26 mouse cellular contexts compared by ENCODE assay signal in genomic region chr1:62993348-62993747, GRCm38 (mm10).
DNase-seq lines count a peak whose midpoint lies in the region; ATAC-seq and TF ChIP-seq lines count a peak whose summit lies in the region.
"Had no signal": no experiment of that assay in that cellular context is flagged by ENCODE, and none has a peak within 500 bp of the region (broad histone marks: within the 10 kb centered on the region; RNA-seq: fewer than 3 reads in every experiment).

No protein-coding gene starts in this region.

- H3K4me3 ChIP-seq in heart, embryonic 15.5 days: no peak overlapping the region
- no peak overlapping the region for H3K4me3 ChIP-seq in intestine, embryonic 16.5 days (ENCODE audit: low read length)
- H3K4me3 ChIP-seq in lung, adult 2 months (replicated peaks; ENCODE audit: extremely low read depth, low read depth, low read length): no peak overlapping the region
- H3K4me3 ChIP-seq: embryonic facial prominence, embryonic 13.5 days; erythroblast, embryonic 14.5 days; forebrain, embryonic 13.5 days; hindbrain, embryonic 10.5 days; liver, embryonic 15.5 days; midbrain, embryonic 15.5 days; neural tube, embryonic 15.5 days had no signal

- no peak for ATAC-seq in cerebellum, adult (ENCODE audit: insufficient number of reproducible peaks, low FRiP score, low TSS enrichment)
- no peak for ATAC-seq in heart, embryonic 15.5 days (replicated peaks; ENCODE audit: insufficient number of reproducible peaks, insufficient read depth, low FRiP score, low read depth)
- 0 out of 2 replicates have a peak, but pooled peaks have one; percentile 48 for ATAC-seq in intestine, embryonic 16.5 days
- ATAC-seq: forebrain, embryonic 13.5 days; hindbrain, embryonic 16.5 days; midbrain, embryonic 15.5 days had no signal

- H3K4me1 ChIP-seq in heart, embryonic 15.5 days (replicated peaks): peaks cover 16% of the 10 kb centered on the region
- 0 out of 2 replicates have a peak, but pooled peaks cover 3% of the 10 kb centered on the region for H3K4me1 ChIP-seq in intestine, embryonic 16.5 days (ENCODE audit: control insufficient read depth, insufficient read depth, low read length)
- H3K4me1 ChIP-seq in lung, adult 2 months (ENCODE audit: control insufficient read depth, insufficient read depth, low read length): no peaks in the 10 kb centered on the region
- H3K4me1 ChIP-seq: embryonic facial prominence, embryonic 13.5 days; forebrain, embryonic 13.5 days; hindbrain, embryonic 10.5 days; liver, embryonic 15.5 days; midbrain, embryonic 15.5 days; neural tube, embryonic 15.5 days had no signal

- no peaks in the 10 kb centered on the region for H3K9me3 ChIP-seq in heart, embryonic 15.5 days (replicated peaks)
- H3K9me3 ChIP-seq in intestine, embryonic 16.5 days (ENCODE audit: control insufficient read depth, low read length): no peaks in the 10 kb centered on the region; the same call in 1 of the 2 replicates
- H3K9me3 ChIP-seq: embryonic facial prominence, embryonic 13.5 days; forebrain, embryonic 13.5 days; hindbrain, embryonic 10.5 days; liver, embryonic 15.5 days; midbrain, embryonic 15.5 days; neural tube, embryonic 15.5 days had no signal

- TF ChIP-seq POLR2A in lung, adult 2 months (IDR thresholded peaks at IDR 0.05; ENCODE audit: borderline replicate concordance, extremely low read depth, low read depth, low read length): no peak

- no peak overlapping the region for H3K4me2 ChIP-seq in heart, embryonic 15.5 days
- H3K4me2 ChIP-seq in intestine, embryonic 16.5 days (ENCODE audit: low read depth, low read length): no peak overlapping the region
- H3K4me2 ChIP-seq: embryonic facial prominence, embryonic 13.5 days; forebrain, embryonic 13.5 days; liver, embryonic 15.5 days; midbrain, embryonic 15.5 days; neural tube, embryonic 15.5 days had no signal

- no peaks in the 10 kb centered on the region for H3K36me3 ChIP-seq in heart, embryonic 15.5 days
- H3K36me3 ChIP-seq in intestine, embryonic 16.5 days (ENCODE audit: control insufficient read depth, insufficient read depth, low read length): no peaks in the 10 kb centered on the region
- H3K36me3 ChIP-seq: embryonic facial prominence, embryonic 13.5 days; hindbrain, embryonic 10.5 days; liver, embryonic 15.5 days; midbrain, embryonic 15.5 days; neural tube, embryonic 15.5 days had no signal

- H3K27me3 ChIP-seq in heart, embryonic 15.5 days: no peaks in the 10 kb centered on the region
- no peaks in the 10 kb centered on the region for H3K27me3 ChIP-seq in intestine, embryonic 16.5 days (replicated peaks; ENCODE audit: control insufficient read depth, insufficient read depth, low read length)
- H3K27me3 ChIP-seq: embryonic facial prominence, embryonic 13.5 days; forebrain, embryonic 13.5 days; liver, embryonic 15.5 days; midbrain, embryonic 15.5 days; neural tube, embryonic 15.5 days had no signal

- H3K9ac ChIP-seq in heart, embryonic 15.5 days: no peak overlapping the region
- no peak overlapping the region for H3K9ac ChIP-seq in intestine, embryonic 16.5 days (ENCODE audit: low read depth, low read length)
- H3K9ac ChIP-seq: embryonic facial prominence, embryonic 13.5 days; forebrain, embryonic 13.5 days; liver, embryonic 15.5 days; midbrain, embryonic 15.5 days; neural tube, embryonic 15.5 days had no signal

- DNase-seq in cerebellum, adult 8-10 months: peak; percentile 6
- no peak for DNase-seq in heart, adult 8-10 months (ENCODE audit: low spot score)
- peak; percentile 17 to 23 for DNase-seq in cerebellum, postnatal 36 days
- no peak for DNase-seq in ovary, postnatal 36 days (ENCODE audit: low spot score)
- no peak for DNase-seq in lung, adult 2 months
- DNase-seq: adrenal gland, postnatal 36 days; embryo, embryonic 11 days; gastrocnemius, postnatal 36 days; kidney, adult 18-20 months; kidney, postnatal 4 days; layer of hippocampus, adult 9-11 months; liver; lung, postnatal 4 days; right cerebral cortex, postnatal 14 days; spleen, adult 18-20 months had no signal

- WGBS in heart, embryonic 15.5 days: 38% methylated on average over 1 of the region's 1 CpGs
- 29% methylated on average over 1 of the region's 1 CpGs for WGBS in intestine, embryonic 16.5 days
- WGBS in lung, adult 2 months: 62% methylated on average over 1 of the region's 1 CpGs

- no peak for TF ChIP-seq CTCF in lung, adult 2 months (IDR thresholded peaks at IDR 0.05; ENCODE audit: insufficient read depth, low read length)

- H3K27ac ChIP-seq in heart, embryonic 15.5 days: peak overlapping the region; percentile 87
- no peak overlapping the region for H3K27ac ChIP-seq in intestine, embryonic 16.5 days (ENCODE audit: low read length)
- H3K27ac ChIP-seq: embryonic facial prominence, embryonic 13.5 days; forebrain, embryonic 13.5 days; hindbrain, embryonic 10.5 days; liver, embryonic 15.5 days; midbrain, embryonic 15.5 days; neural tube, embryonic 15.5 days had no signal

Comparison
In these comparisons a context has a peak if more than half of its experiments do, and no peak if none do; other contexts are left out.
1. DNase-seq: peak in cerebellum, adult 8-10 months (single experiment) and cerebellum, postnatal 36 days (2 of 2); none in heart, adult 8-10 months (single experiment), ovary, postnatal 36 days (single experiment) and lung, adult 2 months (single experiment).